Mouse (Mus musculus) frontal cortex, postnatal 14 days (tissue): ENCODE measurements at regions not wholly inside any gene's neighbourhood (a gene's known extent, or its start where the extent isn't known, plus 50 kb on each side); places are given as distances from the start of the nearest gene placed in this dataset.

Experiments
- DNase-seq, 2 experiments: peaks; one replicate each; pipeline ENCODE4 v3.0.0; 2022; ENCODE audit warnings: low spot score in 2 of 2

DNA sequence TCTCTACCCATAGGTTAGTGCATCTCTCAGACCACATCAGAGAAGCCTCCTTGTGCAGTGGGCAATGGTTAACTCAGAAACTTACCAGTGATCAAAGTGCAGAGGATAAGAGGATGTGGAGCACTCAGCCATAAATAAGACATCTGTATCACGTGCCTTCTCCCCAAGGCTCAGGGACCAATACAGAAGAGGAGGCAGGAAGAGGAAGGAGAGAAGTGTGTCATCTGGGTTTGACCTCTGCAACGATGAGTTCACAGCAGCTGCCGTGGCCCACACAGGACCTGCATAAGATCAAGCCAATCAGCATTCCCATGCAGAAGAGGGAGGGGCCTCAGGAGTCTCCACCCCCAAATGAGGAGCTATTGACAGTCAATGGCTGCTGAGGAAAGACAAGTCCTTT lies 252.8 kb downstream of the Gm12728 start:
- DNase-seq, result no peak

DNA sequence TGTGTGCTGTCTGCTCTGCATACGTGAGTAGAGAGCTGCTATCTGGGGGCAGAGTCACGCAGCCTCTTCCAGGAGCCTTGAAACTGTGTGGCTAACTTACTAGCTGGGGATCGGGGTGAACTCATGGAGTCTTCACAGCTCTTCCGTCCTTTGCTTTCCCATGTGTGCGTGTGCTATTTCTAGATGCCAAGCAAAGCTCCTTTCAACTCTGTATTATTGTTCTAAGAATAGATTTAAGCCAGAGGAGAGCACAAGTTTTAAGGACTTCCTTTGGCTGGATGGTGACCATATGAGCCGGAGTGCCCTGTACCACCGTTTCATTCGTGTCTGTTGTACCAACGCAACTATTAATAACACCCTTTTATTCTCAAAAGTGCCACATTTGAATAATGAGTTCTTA lies 254.0 kb downstream of the Gm12728 start:
- DNase-seq, result no peak

DNA sequence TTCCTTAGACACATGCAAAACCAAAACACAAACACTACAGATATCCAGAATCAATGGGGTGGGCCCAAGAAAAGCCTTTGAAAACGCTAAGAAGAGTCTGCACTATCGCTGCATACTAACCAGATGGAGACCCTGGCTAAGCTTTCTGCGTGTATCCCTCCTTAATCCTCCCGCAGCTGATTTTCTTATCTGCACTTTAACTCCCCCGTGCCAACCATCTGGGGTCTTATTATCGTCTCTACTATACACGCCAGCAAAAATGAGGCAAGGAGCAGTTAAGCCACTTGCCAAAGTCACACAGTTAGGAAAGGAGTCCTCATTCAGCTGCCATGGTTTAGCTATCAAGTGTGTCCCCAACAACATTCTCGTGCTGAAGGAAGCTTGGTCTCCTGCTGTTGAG lies 258.4 kb downstream of the Gm12728 start:
- DNase-seq, result no peak

DNA sequence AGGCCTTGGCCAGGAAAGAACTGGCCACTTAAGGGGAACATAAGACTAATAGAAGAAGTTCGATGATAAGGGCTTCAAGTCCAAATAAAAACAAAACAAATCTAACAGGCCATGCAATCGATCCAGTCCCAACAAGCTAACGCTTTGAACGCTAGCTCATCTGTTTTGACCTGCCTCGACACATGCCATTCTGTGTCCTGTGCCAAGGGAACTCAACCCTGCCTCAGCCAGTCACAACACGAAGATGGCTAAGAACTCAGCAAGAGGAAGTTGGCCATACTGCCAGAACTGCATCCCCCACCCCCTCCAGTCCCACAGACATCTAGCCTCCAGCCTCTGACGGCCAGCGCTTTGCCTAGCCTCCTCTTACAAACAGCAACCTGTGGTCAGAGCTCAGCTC lies 259.1 kb downstream of the Gm12728 start:
- no peak for DNase-seq

DNA sequence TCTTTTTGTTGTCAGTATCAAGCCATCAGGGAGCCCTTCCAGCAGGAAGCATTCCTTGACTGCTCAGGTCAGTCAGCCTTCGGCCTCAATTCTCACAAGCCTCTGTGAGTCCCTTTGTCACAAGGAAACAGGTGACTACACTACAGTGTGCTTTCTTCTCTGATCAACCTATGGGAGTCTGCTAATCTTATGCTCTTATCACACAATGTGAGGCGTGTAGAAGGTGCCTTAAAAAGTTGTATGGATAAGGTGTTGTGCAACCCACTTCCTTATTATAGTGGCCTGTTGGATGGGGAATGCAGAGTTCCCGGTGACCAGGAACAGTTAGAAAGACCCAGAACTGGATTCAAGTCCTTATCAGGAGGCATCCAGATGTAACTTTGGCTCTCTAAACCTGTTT lies 260.2 kb downstream of the Gm12728 start:
- no peak for DNase-seq

DNA sequence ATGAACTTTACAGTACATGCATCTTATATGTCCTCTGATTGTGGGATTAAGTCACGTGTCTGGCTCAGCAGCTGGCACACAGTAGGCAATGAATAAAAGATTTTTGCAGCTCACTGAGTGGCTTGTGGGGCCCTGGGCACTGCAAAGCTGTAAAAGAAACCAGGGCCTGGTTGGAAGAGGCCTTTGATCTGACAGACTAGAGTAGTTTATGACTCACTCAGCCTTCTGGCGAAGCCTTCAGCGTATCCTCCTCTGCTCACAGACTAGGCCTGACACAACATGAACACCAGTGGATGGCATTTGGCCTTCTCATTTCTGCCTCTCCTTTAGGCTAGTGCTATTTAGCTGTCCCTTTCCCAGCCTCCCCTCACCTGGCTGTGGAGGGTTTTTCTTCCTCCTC lies 260.6 kb downstream of the Gm12728 start:
- no peak for DNase-seq

DNA sequence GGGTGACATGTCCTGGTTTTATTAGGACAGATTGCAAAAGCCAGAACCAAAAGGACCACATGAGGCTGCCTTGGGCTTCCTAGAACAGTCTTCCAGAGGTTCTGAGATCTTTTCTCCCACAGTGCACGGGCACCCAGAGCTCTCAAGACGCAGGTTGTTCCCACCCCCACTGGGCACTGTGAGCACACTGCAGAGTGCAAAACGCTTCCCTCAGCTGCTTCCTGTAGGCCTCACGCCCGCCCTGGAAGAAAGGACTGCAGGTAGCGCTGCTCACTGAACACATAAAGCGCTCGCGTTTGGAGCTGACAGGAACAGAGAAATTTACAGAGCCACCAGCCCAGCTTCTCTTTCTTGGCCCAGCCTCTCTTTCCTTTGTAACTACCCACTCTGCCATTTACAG lies 262.5 kb upstream of the Usp24 start:
- DNase-seq, result no peak

DNA sequence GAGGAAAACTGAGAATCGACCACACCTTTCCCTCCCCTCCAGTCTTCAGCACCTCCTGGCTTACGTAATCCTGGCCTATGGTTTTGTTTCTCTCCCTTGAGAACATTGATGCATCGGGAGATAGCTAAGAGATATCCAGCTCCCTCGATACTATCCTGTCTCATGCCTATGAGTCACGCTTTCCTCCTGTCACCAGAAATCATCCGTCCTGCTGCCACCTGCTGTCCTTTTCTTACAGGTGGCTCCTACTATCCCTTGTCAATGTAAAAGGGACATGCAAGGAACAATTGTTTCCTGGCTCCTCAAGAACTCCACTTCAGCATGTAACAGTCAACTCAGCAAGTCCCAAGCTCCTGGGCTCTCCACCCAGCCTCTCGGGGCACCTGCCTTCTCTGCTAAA lies 261.7 kb upstream of the Usp24 start:
- DNase-seq, result no peak

DNA sequence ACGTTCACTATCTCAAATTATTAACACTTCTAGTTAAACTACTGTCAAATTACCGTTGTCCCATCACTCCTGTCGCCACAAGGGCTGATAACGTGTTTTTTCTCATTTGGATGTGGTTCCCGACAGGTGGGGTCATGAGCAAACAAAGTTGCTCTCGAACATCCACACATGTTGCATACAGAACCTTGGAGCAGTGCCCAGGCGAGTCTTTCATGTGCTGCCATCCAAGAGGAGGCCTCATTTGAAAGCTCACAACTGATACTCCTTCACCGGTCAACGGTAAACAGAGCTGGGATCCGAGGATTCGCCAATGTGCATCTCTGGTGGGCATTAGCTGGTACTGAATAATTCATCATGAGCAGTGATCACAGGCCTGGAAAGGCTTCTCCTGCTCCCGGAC lies 253.4 kb upstream of the Usp24 start:
- DNase-seq, result no peak

DNA sequence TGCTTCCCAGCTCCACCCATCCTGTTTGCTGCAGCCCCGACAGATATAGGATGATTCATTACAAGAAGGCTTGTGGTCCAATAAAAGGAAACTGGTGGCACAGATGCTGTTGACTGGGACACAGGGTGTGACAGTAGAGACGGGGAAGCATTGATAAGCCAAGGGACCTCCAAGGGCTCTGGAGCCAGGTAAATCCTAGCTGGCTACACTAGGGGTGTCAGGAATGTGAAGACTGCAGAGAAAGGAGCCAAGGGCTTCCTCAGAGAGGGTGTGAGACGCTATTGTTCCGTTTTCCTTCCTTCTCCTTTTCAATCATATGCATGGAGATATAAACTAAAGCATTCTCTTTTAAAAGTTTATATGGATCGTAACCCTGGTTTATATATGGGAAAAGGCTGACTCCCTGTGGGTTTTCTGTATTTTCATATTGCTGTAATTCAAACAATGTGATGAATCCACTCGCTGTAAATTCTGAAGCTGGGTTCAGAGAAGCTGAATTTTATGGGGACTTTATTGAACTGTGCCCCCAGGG lies 252.1 kb upstream of the Usp24 start:
- no peak for DNase-seq

DNA sequence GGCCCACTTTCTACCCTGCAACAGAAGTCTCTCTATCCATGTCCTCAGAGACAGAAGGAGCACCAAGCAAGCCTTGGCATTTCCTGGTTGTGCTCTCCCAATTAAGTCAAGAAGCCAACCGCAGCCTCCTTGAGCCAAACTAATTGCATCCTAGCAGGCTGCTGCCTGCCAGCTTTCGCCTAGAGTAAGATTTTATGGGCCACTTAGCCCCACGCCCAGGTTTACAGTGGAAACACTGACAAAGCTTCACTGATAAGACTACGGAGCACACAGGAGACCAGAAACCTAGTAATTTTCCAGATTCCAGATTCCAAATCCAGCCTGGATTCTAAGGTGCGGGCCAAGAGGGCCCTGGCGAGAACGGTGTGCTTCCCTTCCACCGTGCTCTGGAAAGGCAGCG lies 249.0 kb upstream of the Usp24 start:
- DNase-seq, result no peak

DNA sequence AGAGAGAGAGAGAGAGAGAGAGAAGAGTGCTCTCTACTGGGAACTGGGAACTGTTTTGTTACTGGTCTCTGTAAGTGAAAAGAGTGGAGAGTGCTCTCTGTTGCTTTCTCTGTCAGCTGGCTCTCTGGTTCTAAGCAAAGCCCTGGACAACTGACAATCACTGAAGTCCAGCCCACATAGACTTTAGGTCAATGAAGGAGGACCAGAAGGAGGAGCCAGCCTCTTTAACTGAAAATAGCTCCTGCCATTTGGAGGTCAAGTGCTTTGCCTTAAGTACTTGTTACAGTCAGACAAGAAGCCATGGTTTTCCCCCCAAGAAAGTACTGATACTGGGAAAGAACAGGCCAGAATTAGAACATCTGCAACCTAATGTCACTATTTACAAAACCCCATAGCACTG lies 232.5 kb upstream of the Usp24 start:
- no peak for DNase-seq

DNA sequence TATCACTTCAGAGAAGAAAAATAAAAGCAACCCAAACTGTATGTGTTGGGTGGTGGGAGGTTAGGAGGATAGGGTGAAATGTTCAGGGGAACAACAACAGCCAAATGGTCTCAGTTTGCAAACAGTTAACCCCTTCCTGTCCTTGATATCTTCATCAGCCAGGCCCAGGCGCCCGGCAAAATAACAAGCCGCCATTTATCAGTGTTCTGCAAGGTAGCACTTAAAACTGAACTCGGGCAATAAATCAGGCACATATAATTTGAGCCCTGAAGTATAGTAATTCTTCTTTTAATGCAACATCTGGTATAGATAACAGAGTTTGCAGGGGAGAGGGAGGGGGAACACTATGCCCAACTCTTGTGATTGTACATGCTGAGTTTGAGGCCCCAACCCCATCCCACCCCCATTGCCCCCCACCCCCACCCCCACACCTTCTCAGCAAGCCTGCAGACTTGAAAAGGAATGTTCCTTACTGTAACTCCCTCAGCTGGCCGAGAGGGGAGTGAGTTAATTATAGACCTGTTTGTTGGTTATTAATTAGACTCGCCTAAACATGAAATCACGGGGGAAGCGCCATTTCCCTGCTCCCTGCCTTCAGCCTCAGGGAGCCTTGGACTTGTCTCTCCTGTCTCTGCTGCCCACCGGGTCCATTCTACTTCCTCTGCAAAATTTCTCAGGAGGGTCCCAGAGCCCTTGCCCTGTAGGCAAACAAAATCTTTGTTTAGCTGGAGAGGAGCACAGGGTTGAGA lies 223.9 kb upstream of the Usp24 start:
- DNase-seq, result no peak

DNA sequence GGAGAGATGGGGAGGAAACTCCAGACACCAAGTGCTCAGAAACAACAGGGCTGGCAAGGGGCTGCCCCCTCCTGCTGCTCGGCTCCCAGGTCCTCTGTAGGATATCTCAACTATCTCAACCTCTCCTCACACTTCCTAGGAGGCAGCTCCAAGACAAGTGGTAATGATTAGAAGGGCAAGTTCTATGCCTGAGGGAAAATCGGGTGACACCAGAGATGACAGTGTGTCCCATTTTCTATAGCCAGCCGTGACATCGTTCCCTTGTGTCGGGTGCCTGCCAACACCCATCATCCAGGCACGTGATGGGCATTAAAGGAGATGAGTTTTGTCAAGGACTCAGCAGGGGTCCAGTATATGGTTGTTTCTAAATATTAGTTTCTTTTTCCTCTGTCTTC lies 223.3 kb upstream of the Usp24 start:
- DNase-seq, result no peak

DNA sequence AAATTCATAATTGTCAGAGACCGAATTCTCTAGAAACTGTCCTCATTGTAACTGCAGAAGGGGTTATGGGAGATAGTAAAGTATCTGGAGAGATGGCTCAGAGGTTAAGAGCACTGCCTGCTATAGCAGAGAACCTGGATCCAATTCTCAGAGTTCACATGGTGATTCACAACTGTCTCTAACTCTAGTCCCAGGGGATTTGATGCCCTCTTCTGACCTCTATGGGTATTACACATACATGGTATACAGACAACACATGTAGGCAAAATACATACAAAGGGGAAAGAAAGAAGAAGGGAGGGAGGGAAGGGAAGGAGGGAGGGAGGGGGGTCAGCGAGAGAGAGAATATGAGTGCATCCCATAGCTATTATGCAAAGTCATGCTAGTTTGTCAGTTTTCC lies 222.8 kb upstream of the Usp24 start:
- no peak for DNase-seq

DNA sequence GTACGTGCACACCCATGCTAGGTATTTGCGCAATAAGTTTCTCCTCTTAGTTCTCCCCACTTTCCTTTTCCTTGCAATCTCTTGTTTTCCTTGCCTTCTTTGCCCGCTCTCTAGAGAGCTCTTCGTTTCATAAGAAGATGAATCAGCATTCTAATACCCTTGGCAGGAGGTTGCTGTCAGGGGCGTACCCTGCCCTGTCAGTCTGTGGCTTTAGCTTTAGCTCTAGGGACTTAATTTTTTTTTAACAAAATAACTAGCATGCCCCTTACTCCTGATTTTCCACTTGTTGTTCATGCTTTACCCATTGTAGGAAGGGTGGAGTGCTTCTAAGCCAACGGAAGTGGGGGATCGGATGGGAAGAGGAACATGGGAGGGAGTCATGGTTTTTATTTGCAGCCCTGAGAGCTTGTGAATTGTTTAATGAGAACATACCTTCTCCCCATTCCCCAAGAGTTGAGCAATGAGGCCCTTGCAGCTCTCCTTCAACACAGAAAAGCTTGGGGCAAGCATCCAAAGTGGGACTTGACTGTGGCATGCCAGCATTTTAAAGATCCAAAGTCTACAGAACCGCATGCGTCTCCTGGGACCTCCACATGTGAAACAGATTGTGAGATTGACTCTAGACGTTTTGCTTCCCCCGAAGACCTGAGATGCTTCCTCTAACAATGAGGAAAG lies 221.0 kb upstream of the Usp24 start:
- no peak for DNase-seq

DNA sequence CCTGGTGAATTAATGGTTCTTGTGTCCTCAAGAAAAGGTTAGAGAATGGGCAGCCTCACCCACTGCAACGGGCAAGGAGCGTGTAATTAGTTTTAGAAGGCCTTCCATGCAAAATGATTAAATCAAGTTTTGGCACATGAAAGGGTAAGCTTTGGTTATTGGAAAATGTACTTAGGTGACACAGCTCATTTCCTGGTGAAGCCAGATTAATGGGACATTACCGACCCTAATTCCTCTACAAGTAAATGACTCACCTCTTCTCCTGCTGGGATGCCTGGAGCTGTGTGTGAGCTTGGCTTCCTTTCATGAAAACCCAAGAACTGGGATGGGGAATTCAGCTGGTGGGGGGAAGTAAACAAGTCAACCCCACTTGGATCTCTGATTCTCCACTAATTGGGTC lies 219.9 kb upstream of the Usp24 start:
- no peak for DNase-seq

DNA sequence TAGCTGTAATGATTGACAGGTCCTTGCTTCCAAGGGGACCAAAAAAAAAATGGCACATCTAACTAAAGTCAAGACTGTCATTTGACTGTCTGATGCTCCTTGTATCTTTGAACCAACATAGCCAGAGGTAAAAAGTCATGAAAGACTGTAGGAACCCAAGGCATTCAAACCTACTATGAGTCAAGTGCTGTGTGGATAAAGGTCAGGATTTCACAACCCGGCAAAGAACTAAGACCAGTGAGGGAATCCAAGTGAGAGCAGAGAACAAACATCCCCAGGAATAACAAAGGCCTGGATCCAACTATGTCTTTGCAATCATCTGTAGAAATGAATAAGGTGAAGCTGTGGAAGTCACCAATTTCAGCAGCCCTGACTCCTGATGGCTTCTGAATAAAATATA lies 218.2 kb upstream of the Usp24 start:
- no peak for DNase-seq

DNA sequence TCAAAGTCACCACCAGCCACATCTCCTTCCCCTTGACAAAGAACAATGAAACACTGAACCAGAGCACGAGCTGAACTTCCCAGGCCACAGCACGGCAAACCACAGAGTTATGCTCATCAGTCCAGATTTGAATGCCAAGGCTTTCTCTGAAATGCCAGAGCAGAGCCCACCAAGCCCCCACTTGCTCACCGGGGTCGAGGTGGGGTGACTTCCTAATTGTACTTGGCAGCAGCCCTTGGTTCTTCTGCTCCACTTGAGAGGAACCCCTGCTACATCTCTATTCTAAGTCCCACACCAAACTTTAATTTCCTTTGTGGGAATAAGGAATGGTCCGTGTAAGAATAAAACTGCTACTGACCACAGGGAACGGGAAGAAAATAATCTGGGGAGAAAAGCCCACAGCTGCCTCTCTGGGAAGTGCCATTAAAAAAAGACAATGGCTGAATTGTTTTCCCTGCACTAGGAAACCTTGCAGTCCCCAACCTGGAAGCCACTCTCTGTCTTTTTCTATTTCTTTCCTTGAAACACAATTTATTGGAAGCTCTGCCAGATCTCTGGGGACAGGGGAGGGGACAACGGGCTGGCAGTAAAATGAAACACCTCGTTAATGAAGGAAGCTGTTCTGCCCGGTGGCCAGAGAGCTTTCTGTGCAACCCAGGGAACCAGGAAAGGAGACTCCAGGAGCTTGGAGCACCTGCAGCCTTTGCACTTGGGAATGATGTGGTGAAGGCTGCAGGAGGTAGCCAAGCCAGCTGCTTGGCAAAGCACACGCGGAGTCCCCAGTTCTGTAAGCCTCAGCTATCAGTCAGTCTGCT lies 215.6 kb upstream of the Usp24 start:
- no peak for DNase-seq

DNA sequence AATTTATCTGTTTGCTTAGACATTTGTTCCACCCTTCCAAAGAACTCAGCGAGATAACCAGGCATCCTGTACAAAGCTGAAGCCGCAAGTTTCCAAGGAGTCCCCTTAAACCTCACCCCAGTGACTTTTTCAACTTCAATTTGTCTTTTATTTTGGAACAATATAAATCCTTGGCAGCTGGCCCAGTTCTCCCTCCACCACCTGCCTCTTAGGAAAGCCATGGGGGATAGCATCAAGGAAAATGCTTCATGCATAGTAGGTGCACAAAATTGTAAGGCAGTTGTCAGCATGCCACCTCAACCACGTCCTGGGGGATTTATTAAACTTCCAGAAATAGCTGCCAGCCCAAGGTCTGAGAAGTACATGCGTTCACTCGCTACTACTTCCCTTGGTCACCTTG lies 214.1 kb upstream of the Usp24 start:
- DNase-seq, result no peak

DNA sequence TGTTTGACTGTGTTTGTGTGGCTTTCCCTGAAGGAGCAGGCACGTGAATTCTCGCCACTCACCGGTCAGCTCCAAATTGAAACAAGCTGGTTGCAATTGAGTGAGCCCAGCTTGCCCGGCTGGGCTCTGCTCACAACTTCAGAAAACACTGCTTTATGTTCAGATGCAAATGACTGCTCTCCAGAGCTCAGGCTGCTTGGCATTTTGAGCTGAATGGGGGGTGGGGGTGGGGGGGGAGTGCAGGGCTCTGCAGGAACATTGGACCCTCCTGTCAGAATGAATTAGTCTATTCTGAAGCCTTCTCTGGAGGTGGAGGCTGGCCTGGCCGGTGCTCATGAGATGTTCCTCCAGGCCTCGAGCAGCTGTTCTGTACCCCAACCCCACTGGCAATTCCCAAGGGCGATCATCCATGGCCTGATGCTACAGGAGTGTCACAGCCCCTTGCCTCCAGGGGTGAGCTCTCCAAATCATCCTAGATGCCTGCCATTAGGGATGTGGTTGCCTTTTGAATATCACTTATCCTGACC lies 213.5 kb upstream of the Usp24 start:
- no peak for DNase-seq
